Mouse (Mus musculus): ENCODE measurements around the gene Creb3l1.

DNA sequence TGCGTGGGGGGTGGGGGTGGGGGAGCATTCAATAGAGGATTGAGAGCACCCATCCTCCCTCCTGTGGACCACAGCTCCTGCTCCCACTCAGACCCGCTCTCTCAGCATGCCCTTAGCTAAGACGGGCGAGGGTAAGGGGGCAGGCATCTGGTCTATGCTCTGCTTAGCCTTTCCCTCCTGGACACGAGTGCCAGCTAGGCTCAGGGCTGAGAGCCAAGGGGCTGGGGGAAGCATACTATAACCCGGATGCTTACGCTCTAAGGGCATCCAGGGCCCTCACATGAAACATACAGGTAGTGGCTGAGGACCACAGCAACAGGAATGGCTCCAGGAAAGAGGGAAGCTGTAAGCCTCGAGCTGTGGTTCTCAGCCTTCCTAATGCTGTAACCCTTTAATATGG lies 66.3 kb downstream of the Creb3l1 start:
- TF ChIP-seq CTCF (IDR thresholded peaks at IDR 0.05; ENCODE audit: low read depth) (no peak), EP300 (IDR thresholded peaks at IDR 0.05; ENCODE audit: low read depth) (no peak)

All from heart, postnatal 0 days (tissue).